Mouse (Mus musculus): ENCODE measurements at regions not wholly inside any gene's neighbourhood (a gene's known extent, or its start where the extent isn't known, plus 50 kb on each side); places are given as distances from the start of the nearest gene placed in this dataset.

GRCm38 (mm10) chr9:74528550-74528949 is 333.2 kb upstream of the Onecut1 start:
- H3K9me3 ChIP-seq (replicated peaks): no peaks in the 10 kb centered on the region
- H3K27me3 ChIP-seq: no peaks in the 10 kb centered on the region
- WGBS: 85% methylated on average over 3 of the region's 3 CpGs
- H3K4me3 ChIP-seq: no peak overlapping the region
- no peak for ATAC-seq
- H3K4me1 ChIP-seq: peaks cover 11% of the 10 kb centered on the region; the same call in 1 of the 2 replicates
- H3K36me3 ChIP-seq (ENCODE audit: poor library complexity, severe bottlenecking): no peaks in the 10 kb centered on the region
- no peak overlapping the region for H3K9ac ChIP-seq
- no peak overlapping the region for H3K27ac ChIP-seq
- no peak overlapping the region for H3K4me2 ChIP-seq

GRCm38 (mm10) chr9:74530317-74530716 is 331.4 kb upstream of the Onecut1 start:
- H3K9me3 ChIP-seq (replicated peaks): no peaks in the 10 kb centered on the region
- peak; percentile 78 for ATAC-seq
- no peaks in the 10 kb centered on the region for H3K36me3 ChIP-seq (ENCODE audit: poor library complexity, severe bottlenecking)
- no peak overlapping the region for H3K4me3 ChIP-seq
- no peak overlapping the region for H3K9ac ChIP-seq
- H3K4me1 ChIP-seq: peaks cover 11% of the 10 kb centered on the region; the same call in 1 of the 2 replicates
- H3K27ac ChIP-seq: no peak overlapping the region
- WGBS: 8% methylated on average over 10 of the region's 10 CpGs
- no peaks in the 10 kb centered on the region for H3K27me3 ChIP-seq
- peak overlapping the region; percentile 39 for H3K4me2 ChIP-seq

- H3K27me3 ChIP-seq: no peaks in the 10 kb centered on the region
- no peak overlapping the region for H3K4me3 ChIP-seq
- no peaks in the 10 kb centered on the region for H3K9me3 ChIP-seq (replicated peaks)
- H3K4me2 ChIP-seq: peak overlapping the region; percentile 39
- H3K4me1 ChIP-seq: peaks cover 11% of the 10 kb centered on the region; the same call in 1 of the 2 replicates
- no peak overlapping the region for H3K27ac ChIP-seq
- 41% methylated on average over 9 of the region's 9 CpGs for WGBS
- ATAC-seq: peak; percentile 57; the same call in 1 of the 2 replicates
- no peaks in the 10 kb centered on the region for H3K36me3 ChIP-seq (ENCODE audit: poor library complexity, severe bottlenecking)
- no peak overlapping the region for H3K9ac ChIP-seq
Observed at GRCm38 (mm10) chr9:74530748-74531147, 331.0 kb upstream of the Onecut1 start.

- Histone ChIP-seq H3K4me1 (peaks cover 11% of the 10 kb centered on the region; the same call in 1 of the 2 replicates), H3K27ac (no peak overlapping the region), H3K9ac (no peak overlapping the region), H3K27me3 (no peaks in the 10 kb centered on the region), H3K4me2 (no peak overlapping the region), H3K4me3 (no peak overlapping the region), H3K9me3 (replicated peaks) (no peaks in the 10 kb centered on the region), H3K36me3 (ENCODE audit: poor library complexity, severe bottlenecking) (no peaks in the 10 kb centered on the region)
- 7% methylated on average over 3 of the region's 3 CpGs for WGBS
- no peak for ATAC-seq
Observed at GRCm38 (mm10) chr9:74531986-74532385, 329.7 kb upstream of the Onecut1 start.

- no peaks in the 10 kb centered on the region for H3K9me3 ChIP-seq (replicated peaks)
- H3K27me3 ChIP-seq: no peaks in the 10 kb centered on the region
- H3K4me3 ChIP-seq: no peak overlapping the region
- no peaks in the 10 kb centered on the region for H3K36me3 ChIP-seq (ENCODE audit: poor library complexity, severe bottlenecking)
- no peak overlapping the region for H3K27ac ChIP-seq
- ATAC-seq: no peak
- H3K9ac ChIP-seq: no peak overlapping the region
- H3K4me1 ChIP-seq: peaks cover 11% of the 10 kb centered on the region; the same call in 1 of the 2 replicates
- 81% methylated on average over 5 of the region's 5 CpGs for WGBS
- no peak overlapping the region for H3K4me2 ChIP-seq
Observed at GRCm38 (mm10) chr9:74534976-74535375, 326.7 kb upstream of the Onecut1 start.

GRCm38 (mm10) chr9:74556116-74556515 is 305.6 kb upstream of the Onecut1 start:
- Histone ChIP-seq H3K9ac (no peak overlapping the region), H3K9me3 (replicated peaks) (no peaks in the 10 kb centered on the region), H3K4me3 (no peak overlapping the region), H3K27ac (no peak overlapping the region), H3K27me3 (no peaks in the 10 kb centered on the region), H3K4me1 (peaks cover 4% of the 10 kb centered on the region; the same call in 1 of the 2 replicates), H3K4me2 (no peak overlapping the region), H3K36me3 (ENCODE audit: poor library complexity, severe bottlenecking) (no peaks in the 10 kb centered on the region)
- WGBS: 40% methylated on average over 5 of the region's 5 CpGs
- ATAC-seq: no peak

GRCm38 (mm10) chr9:74592757-74593156 is 269.0 kb upstream of the Onecut1 start:
- Histone ChIP-seq H3K9me3 (replicated peaks) (no peaks in the 10 kb centered on the region), H3K27me3 (no peaks in the 10 kb centered on the region), H3K9ac (no peak overlapping the region), H3K4me1 (no peaks in the 10 kb centered on the region), H3K27ac (no peak overlapping the region), H3K4me3 (no peak overlapping the region), H3K4me2 (no peak overlapping the region), H3K36me3 (ENCODE audit: poor library complexity, severe bottlenecking) (no peaks in the 10 kb centered on the region)
- no peak for ATAC-seq
- WGBS: 81% methylated on average over 4 of the region's 4 CpGs

GRCm38 (mm10) chr9:74593970-74594369 is 267.8 kb upstream of the Onecut1 start:
- Histone ChIP-seq H3K27me3 (no peaks in the 10 kb centered on the region), H3K4me2 (no peak overlapping the region), H3K9me3 (replicated peaks) (no peaks in the 10 kb centered on the region), H3K9ac (no peak overlapping the region), H3K4me3 (no peak overlapping the region), H3K4me1 (no peaks in the 10 kb centered on the region), H3K36me3 (ENCODE audit: poor library complexity, severe bottlenecking) (no peaks in the 10 kb centered on the region), H3K27ac (no peak overlapping the region)
- no peak for ATAC-seq
- WGBS: 94% methylated on average over 4 of the region's 4 CpGs

- ATAC-seq: no peak
- WGBS: 94% methylated on average over 1 of the region's 1 CpGs
- H3K27ac ChIP-seq: no peak overlapping the region
Observed at GRCm38 (mm10) chr9:74604415-74604814, 257.3 kb upstream of the Onecut1 start.

GRCm38 (mm10) chr9:74621957-74622356 is 239.8 kb upstream of the Onecut1 start:
- no peak for ATAC-seq
- Histone ChIP-seq H3K36me3 (ENCODE audit: poor library complexity, severe bottlenecking) (no peaks in the 10 kb centered on the region), H3K4me1 (no peaks in the 10 kb centered on the region), H3K9ac (no peak overlapping the region), H3K27me3 (no peaks in the 10 kb centered on the region), H3K4me2 (no peak overlapping the region), H3K4me3 (no peak overlapping the region), H3K27ac (no peak overlapping the region), H3K9me3 (replicated peaks) (no peaks in the 10 kb centered on the region)

More at GRCm38 (mm10) chr9:74604415-74604814, 257.3 kb upstream of the Onecut1 start:
- H3K9me3 ChIP-seq (replicated peaks): no peaks in the 10 kb centered on the region
- H3K4me3 ChIP-seq: no peak overlapping the region
- H3K4me2 ChIP-seq: no peak overlapping the region
- H3K9ac ChIP-seq: no peak overlapping the region
- H3K4me1 ChIP-seq: no peaks in the 10 kb centered on the region
- H3K27me3 ChIP-seq: no peaks in the 10 kb centered on the region
- no peaks in the 10 kb centered on the region for H3K36me3 ChIP-seq (ENCODE audit: poor library complexity, severe bottlenecking)

GRCm38 (mm10) chr9:74645394-74645793 is 216.3 kb upstream of the Onecut1 start:
- no peak for ATAC-seq
- WGBS: 81% methylated on average over 2 of the region's 2 CpGs

GRCm38 (mm10) chr9:74650036-74650435 is 211.7 kb upstream of the Onecut1 start:
- Histone ChIP-seq H3K4me2 (no peak overlapping the region), H3K27ac (no peak overlapping the region), H3K27me3 (no peaks in the 10 kb centered on the region), H3K4me3 (no peak overlapping the region), H3K4me1 (no peaks in the 10 kb centered on the region), H3K9ac (no peak overlapping the region), H3K36me3 (ENCODE audit: poor library complexity, severe bottlenecking) (no peaks in the 10 kb centered on the region), H3K9me3 (replicated peaks) (no peaks in the 10 kb centered on the region)
- no peak; the same call in 1 of the 2 replicates for ATAC-seq
- WGBS: 37% methylated on average over 5 of the region's 5 CpGs

More at GRCm38 (mm10) chr9:74645394-74645793, 216.3 kb upstream of the Onecut1 start:
- Histone ChIP-seq H3K36me3 (ENCODE audit: poor library complexity, severe bottlenecking) (no peaks in the 10 kb centered on the region), H3K27ac (no peak overlapping the region), H3K4me1 (no peaks in the 10 kb centered on the region), H3K4me2 (no peak overlapping the region), H3K27me3 (no peaks in the 10 kb centered on the region), H3K4me3 (no peak overlapping the region), H3K9me3 (replicated peaks) (no peaks in the 10 kb centered on the region), H3K9ac (no peak overlapping the region)

- H3K4me1 ChIP-seq: no peaks in the 10 kb centered on the region
- H3K27me3 ChIP-seq: no peaks in the 10 kb centered on the region
- H3K27ac ChIP-seq: no peak overlapping the region
- H3K36me3 ChIP-seq (ENCODE audit: poor library complexity, severe bottlenecking): no peaks in the 10 kb centered on the region
- H3K4me2 ChIP-seq: no peak overlapping the region
- no peaks in the 10 kb centered on the region for H3K9me3 ChIP-seq (replicated peaks)
- no peak overlapping the region for H3K4me3 ChIP-seq
- 75% methylated on average over 1 of the region's 1 CpGs for WGBS
- ATAC-seq: no peak
- H3K9ac ChIP-seq: no peak overlapping the region
Observed at GRCm38 (mm10) chr9:74655956-74656355, 205.8 kb upstream of the Onecut1 start.

All from forebrain, embryonic 13.5 days (tissue).